Mouse (Mus musculus) kidney, adult 2 months (tissue): Measurements from ENCODE around the gene Kif1b.

ENCODE experiments used
- CTCF ChIP-seq: fragments of 200-500 bp; conservative IDR thresholded peaks from 2 replicates; pipeline ENCODE4 v1.5.1; 2011; ENCODE audit warnings: low read depth, mild to moderate bottlenecking, control low read depth, low read length, moderate library complexity, mixed read lengths; ENCODE audit not compliant: insufficient read depth, insufficient read length
- POLR2A ChIP-seq: fragments of 200-500 bp; IDR thresholded peaks from one replicate; pipeline ENCODE4 v1.6.1; 2011; ENCODE audit warnings: low read depth, low read length, control low read depth

DNA sequence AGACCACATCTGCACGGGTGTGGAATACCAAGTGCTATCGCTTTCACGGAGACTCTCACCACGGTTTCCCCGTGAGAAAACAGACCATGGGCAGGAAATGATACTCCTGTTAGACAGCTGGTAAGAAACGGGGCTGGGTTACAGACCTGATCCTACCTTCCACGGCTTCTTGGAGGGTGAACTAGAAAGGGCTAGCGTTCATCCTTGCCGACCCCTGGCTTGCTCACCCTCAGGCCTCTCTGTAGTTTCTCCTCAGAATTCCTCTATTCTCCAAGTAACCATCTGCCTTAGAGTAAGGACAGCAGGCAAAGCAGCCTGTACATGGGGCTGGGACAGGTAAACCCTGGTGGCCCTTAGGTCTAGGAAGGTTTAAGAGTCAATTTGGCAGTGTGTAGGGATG lies 158.3 kb downstream of the Kif1b start:
- TF ChIP-seq CTCF: no peak
- no peak for TF ChIP-seq POLR2A
